Mouse (Mus musculus): ENCODE measurements around the gene Sh2d7.
A peak's percentile ranks its signal among the peaks of the same experiment; 100 is the strongest.
"Not testable (repeated sequence)": the region's sequence is repeated elsewhere in the genome, so short reads cannot be mapped to it uniquely, and the experiment has no call there.

The Sh2d7 gene

GRCm38 (mm10) chr9:54544212-54544953 is 5.6 kb downstream of the Sh2d7 start:
- no peak for DNase-seq (ENCODE audit: extremely low spot score)

GRCm38 (mm10) chr9:54544954-54545315 is 6.2 kb downstream of the Sh2d7 start:
- DNase-seq (ENCODE audit: extremely low spot score), result no peak

GRCm38 (mm10) chr9:54547536-54547935 is 8.8 kb downstream of the Sh2d7 start:
- peak; percentile 54 for DNase-seq (ENCODE audit: extremely low spot score)

GRCm38 (mm10) chr9:54549433-54549832 is 10.6 kb downstream of the Sh2d7 start:
- DNase-seq (ENCODE audit: extremely low spot score), result no peak

GRCm38 (mm10) chr9:54552409-54552808 is 13.6 kb downstream of the Sh2d7 start:
- peak; percentile 28 for DNase-seq (ENCODE audit: extremely low spot score)

- DNase-seq (ENCODE audit: extremely low spot score), result no peak
These were observed 16.3 kb downstream of the Sh2d7 start for GRCm38 (mm10) chr9:54555044-54555443.

GRCm38 (mm10) chr9:54558731-54559130 is 19.9 kb downstream of the Sh2d7 start:
- no peak for DNase-seq (ENCODE audit: extremely low spot score)

GRCm38 (mm10) chr9:54559771-54560471 is 21.1 kb downstream of the Sh2d7 start, which contains the start of gene Cib2:
Cib2 (minus strand) TSS chr9:54560218.
- peak; percentile 93 for DNase-seq (ENCODE audit: extremely low spot score)

GRCm38 (mm10) chr9:54560831-54561601 is 22.2 kb downstream of the Sh2d7 start:
- DNase-seq (ENCODE audit: extremely low spot score), result no peak

- DNase-seq (ENCODE audit: extremely low spot score), result no peak
These were observed 28.2 kb downstream of the Sh2d7 start for GRCm38 (mm10) chr9:54566958-54567357.

- DNase-seq (ENCODE audit: extremely low spot score), result no peak
These were observed 29.9 kb downstream of the Sh2d7 start for GRCm38 (mm10) chr9:54568732-54569131.

GRCm38 (mm10) chr9:54571130-54571839 is 32.5 kb downstream of the Sh2d7 start:
- no peak for DNase-seq (ENCODE audit: extremely low spot score)

- DNase-seq (ENCODE audit: extremely low spot score), result no peak
These were observed 44.9 kb downstream of the Sh2d7 start for GRCm38 (mm10) chr9:54583712-54584111.

- not testable (repeated sequence) for DNase-seq (ENCODE audit: extremely low spot score)
These were observed 45.3 kb downstream of the Sh2d7 start for GRCm38 (mm10) chr9:54584127-54584526.

- no peak for DNase-seq (ENCODE audit: extremely low spot score)
These were observed 47.0 kb downstream of the Sh2d7 start for GRCm38 (mm10) chr9:54585839-54586198.

- peak; percentile 99 for DNase-seq (ENCODE audit: extremely low spot score)
These were observed 47.6 kb downstream of the Sh2d7 start, which contains the start of gene Idh3a for GRCm38 (mm10) chr9:54586199-54587061. Idh3a (plus strand) TSS chr9:54586334.

GRCm38 (mm10) chr9:54587863-54588262 is 49.1 kb downstream of the Sh2d7 start:
- DNase-seq (ENCODE audit: extremely low spot score), result no peak

GRCm38 (mm10) chr9:54593652-54594051 is 54.9 kb downstream of the Sh2d7 start:
- DNase-seq (ENCODE audit: extremely low spot score), result not testable (repeated sequence)

All from embryo, embryonic 9.5 days (tissue).